Mouse (Mus musculus): ENCODE data around the gene Phlpp1.

DNA sequence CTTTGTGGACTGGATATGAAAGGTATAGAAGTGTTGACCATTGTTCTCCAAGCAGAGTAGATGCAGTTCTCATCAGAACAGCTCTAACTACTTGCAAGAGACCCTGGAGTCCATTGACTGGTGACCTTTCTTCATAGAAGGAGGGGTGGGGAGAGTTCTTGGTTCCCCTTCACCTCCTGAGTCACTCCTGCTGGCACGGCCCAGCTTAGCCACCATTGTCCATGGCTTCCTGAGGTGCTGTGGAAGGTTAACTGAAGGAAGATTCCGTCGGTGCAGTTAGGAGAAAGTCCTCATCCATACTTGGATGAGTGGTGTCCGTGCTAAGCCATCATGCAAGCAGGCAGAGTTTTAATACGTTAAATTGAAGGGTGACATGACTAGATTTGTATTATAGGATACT lies 17.8 kb downstream of the Phlpp1 start:
- TF ChIP-seq POLR2A (IDR thresholded peaks at IDR 0.05; ENCODE audit: borderline replicate concordance, control insufficient read depth, low read depth, low read length): no peak
- TF ChIP-seq CTCF (IDR thresholded peaks at IDR 0.05; ENCODE audit: control insufficient read depth, insufficient read depth, low read length): no peak
